Mouse (Mus musculus): ENCODE results near the gene Scrg1. TPM values are rescaled to one million over a fixed set of nuclear protein-coding genes. Genes with fewer than 3 reads are reported as not detected.
"Not testable (repeated sequence)": the region's sequence is repeated elsewhere in the genome, so short reads cannot be mapped to it uniquely, and the experiment has no call there.

Gene Scrg1
- total and polyA plus RNA-seq, 3 experiments: 0.29 TPM; not detected in 2

- TF ChIP-seq CTCF (IDR thresholded peaks at IDR 0.05) (peak; percentile 77), EP300 (IDR thresholded peaks at IDR 0.05; ENCODE audit: insufficient read depth, low read depth, low read length) (no peak)
- no peak overlapping the region for H3K9ac ChIP-seq (ENCODE audit: low read depth, low read length)
- intact Hi-C loops (cut with DNase I): loop anchor here (2.0 to 10.0 kb wide), 2 partner anchors 15 to 949 kb away; partner anchors contain the start of genes Cep44 and Fbxo8
- H3K36me3 ChIP-seq (ENCODE audit: control insufficient read depth, insufficient read depth, low read length): no peaks in the 10 kb centered on the region
- H3K4me1 ChIP-seq (ENCODE audit: control insufficient read depth, insufficient read depth, low read length): peaks cover 2% of the 10 kb centered on the region
- DNase-seq: peak; percentile 36 to 75
- WGBS: 57% methylated on average over 5 of the region's 5 CpGs
- no peaks in the 10 kb centered on the region for H3K27me3 ChIP-seq (ENCODE audit: control insufficient read depth, insufficient read depth, low read length)
- no peak overlapping the region for H3K4me3 ChIP-seq
- no peak overlapping the region for H3K27ac ChIP-seq
- no peaks in the 10 kb centered on the region for H3K79me2 ChIP-seq (replicated peaks; ENCODE audit: control insufficient read depth, insufficient read depth, low read length)
These were observed 47.9 kb downstream of the Scrg1 start for GRCm38 (mm10) chr8:57503641-57504040.

GRCm38 (mm10) chr8:57505500-57505899 lies 49.8 kb downstream of the Scrg1 start:
- H3K27ac ChIP-seq: peak overlapping the region; percentile 31; the same call in 1 of the 2 replicates
- H3K4me1 ChIP-seq (ENCODE audit: control insufficient read depth, insufficient read depth, low read length); H3K4me3 ChIP-seq; H3K9ac ChIP-seq (ENCODE audit: low read depth, low read length); H3K79me2 ChIP-seq (replicated peaks; ENCODE audit: control insufficient read depth, insufficient read depth, low read length); H3K36me3 ChIP-seq (ENCODE audit: control insufficient read depth, insufficient read depth, low read length); H3K27me3 ChIP-seq (ENCODE audit: control insufficient read depth, insufficient read depth, low read length); DNase-seq: not testable (repeated sequence)
- WGBS: 58% methylated on average over 1 of the region's 1 CpGs
- intact Hi-C loops (cut with DNase I): loop anchor here (2.0 to 10.0 kb wide), 2 partner anchors 17 to 951 kb away; partner anchors contain the start of genes Cep44 and Fbxo8

GRCm38 (mm10) chr8:57507556-57508063 lies 51.9 kb downstream of the Scrg1 start:
- intact Hi-C loops (cut with DNase I): loop anchor here (10.0 kb wide), 1 partner anchor 953 kb away; the partner anchor contains the start of genes Cep44 and Fbxo8
- no peak overlapping the region for H3K9ac ChIP-seq (ENCODE audit: low read depth, low read length)
- no peak overlapping the region; the same call in 1 of the 2 replicates for H3K27ac ChIP-seq
- no peak for DNase-seq
- WGBS: 90% methylated on average over 4 of the region's 4 CpGs
- no peaks in the 10 kb centered on the region for H3K27me3 ChIP-seq (ENCODE audit: control insufficient read depth, insufficient read depth, low read length)
- H3K4me3 ChIP-seq: no peak overlapping the region
- H3K36me3 ChIP-seq (ENCODE audit: control insufficient read depth, insufficient read depth, low read length): peaks cover 2% of the 10 kb centered on the region
- H3K4me1 ChIP-seq (ENCODE audit: control insufficient read depth, insufficient read depth, low read length): peaks cover 5% of the 10 kb centered on the region
- TF ChIP-seq POLR2A (IDR thresholded peaks at IDR 0.05; ENCODE audit: insufficient read depth, low read depth, low read length) (no peak), CTCF (IDR thresholded peaks at IDR 0.05) (no peak)
- no peaks in the 10 kb centered on the region for H3K79me2 ChIP-seq (replicated peaks; ENCODE audit: control insufficient read depth, insufficient read depth, low read length)

- WGBS: 47% methylated on average over 4 of the region's 4 CpGs
These were observed 52.9 kb downstream of the Scrg1 start for GRCm38 (mm10) chr8:57508657-57509056.

GRCm38 (mm10) chr8:57510791-57511315 lies 55.1 kb downstream of the Scrg1 start:
- Histone ChIP-seq H3K79me2 (replicated peaks; ENCODE audit: control insufficient read depth, insufficient read depth, low read length) (no peaks in the 10 kb centered on the region), H3K36me3 (ENCODE audit: control insufficient read depth, insufficient read depth, low read length) (peaks cover 7% of the 10 kb centered on the region), H3K4me1 (ENCODE audit: control insufficient read depth, insufficient read depth, low read length) (peaks cover 2% of the 10 kb centered on the region), H3K9ac (ENCODE audit: low read depth, low read length) (peak overlapping the region; percentile 43), H3K27ac (peak overlapping the region; percentile 75), H3K4me3 (peak overlapping the region; percentile 84), H3K27me3 (ENCODE audit: control insufficient read depth, insufficient read depth, low read length) (no peaks in the 10 kb centered on the region)
- TF ChIP-seq EP300 (IDR thresholded peaks at IDR 0.05; ENCODE audit: insufficient read depth, low read depth, low read length) (no peak), POLR2A (IDR thresholded peaks at IDR 0.05; ENCODE audit: insufficient read depth, low read depth, low read length) (no peak), CTCF (IDR thresholded peaks at IDR 0.05) (no peak)
- no peak for DNase-seq
- WGBS: 2% methylated on average over 31 of the region's 31 CpGs
- intact Hi-C loops (cut with DNase I): loop anchor here (5.0 kb wide), 1 partner anchor 79 kb away; no protein-coding TSS in a partner anchor

More at GRCm38 (mm10) chr8:57508657-57509056, 52.9 kb downstream of the Scrg1 start:
- peaks cover 5% of the 10 kb centered on the region for H3K4me1 ChIP-seq (ENCODE audit: control insufficient read depth, insufficient read depth, low read length)
- intact Hi-C loops (cut with DNase I): loop anchor here (10.0 kb wide), 1 partner anchor 954 kb away; the partner anchor contains the start of genes Cep44 and Fbxo8
- H3K4me3 ChIP-seq: no peak overlapping the region
- H3K27me3 ChIP-seq (ENCODE audit: control insufficient read depth, insufficient read depth, low read length): no peaks in the 10 kb centered on the region
- H3K9ac ChIP-seq (ENCODE audit: low read depth, low read length): no peak overlapping the region
- peak overlapping the region; percentile 65 for H3K27ac ChIP-seq
- no peak for DNase-seq
- H3K79me2 ChIP-seq (replicated peaks; ENCODE audit: control insufficient read depth, insufficient read depth, low read length): no peaks in the 10 kb centered on the region
- H3K36me3 ChIP-seq (ENCODE audit: control insufficient read depth, insufficient read depth, low read length): peaks cover 6% of the 10 kb centered on the region
- TF ChIP-seq EP300 (IDR thresholded peaks at IDR 0.05; ENCODE audit: insufficient read depth, low read depth, low read length) (0 out of 2 replicates have a peak, but pooled peaks have one; percentile 9), POLR2A (IDR thresholded peaks at IDR 0.05; ENCODE audit: insufficient read depth, low read depth, low read length) (no peak), CTCF (IDR thresholded peaks at IDR 0.05) (no peak)
